Mouse (Mus musculus) small intestine, adult 2 months (tissue): Measurements from ENCODE around the gene Lgr4.

Experiments used
- CTCF ChIP-seq: fragments of 200-500 bp; IDR thresholded peaks from 2 replicates; pipeline ENCODE4 v1.5.1; 2012; ENCODE audit warnings: low read depth, mild to moderate bottlenecking, control low read depth, inconsistent platforms, low read length, moderate library complexity, mixed read lengths; ENCODE audit not compliant: insufficient replicate concordance, insufficient read length; ENCODE audit errors: extremely low read depth
- POLR2A ChIP-seq: fragments of 200-500 bp; IDR thresholded peaks from 2 replicates; pipeline ENCODE4 v1.6.1; 2012; ENCODE audit warnings: low read depth, mild to moderate bottlenecking, control low read depth, inconsistent platforms, low read length, moderate library complexity

- TF ChIP-seq POLR2A (no peak), CTCF (no peak)
Observed at GRCm38 (mm10) chr2:109992448-109993073, 75.1 kb downstream of the Lgr4 start.
